Mouse (Mus musculus) mesoderm, embryonic 11.5 days (tissue): ENCODE results near the gene Samd4b.
"Not testable (repeated sequence)": the region's sequence is repeated elsewhere in the genome, so short reads cannot be mapped to it uniquely, and the experiment has no call there.

Experiments
- DNase-seq: peaks from one replicate; pipeline ENCODE4 v3.0.0-alpha.2; 2012; ENCODE audit warnings: low read depth, low spot score

Samd4b gene

DNA sequence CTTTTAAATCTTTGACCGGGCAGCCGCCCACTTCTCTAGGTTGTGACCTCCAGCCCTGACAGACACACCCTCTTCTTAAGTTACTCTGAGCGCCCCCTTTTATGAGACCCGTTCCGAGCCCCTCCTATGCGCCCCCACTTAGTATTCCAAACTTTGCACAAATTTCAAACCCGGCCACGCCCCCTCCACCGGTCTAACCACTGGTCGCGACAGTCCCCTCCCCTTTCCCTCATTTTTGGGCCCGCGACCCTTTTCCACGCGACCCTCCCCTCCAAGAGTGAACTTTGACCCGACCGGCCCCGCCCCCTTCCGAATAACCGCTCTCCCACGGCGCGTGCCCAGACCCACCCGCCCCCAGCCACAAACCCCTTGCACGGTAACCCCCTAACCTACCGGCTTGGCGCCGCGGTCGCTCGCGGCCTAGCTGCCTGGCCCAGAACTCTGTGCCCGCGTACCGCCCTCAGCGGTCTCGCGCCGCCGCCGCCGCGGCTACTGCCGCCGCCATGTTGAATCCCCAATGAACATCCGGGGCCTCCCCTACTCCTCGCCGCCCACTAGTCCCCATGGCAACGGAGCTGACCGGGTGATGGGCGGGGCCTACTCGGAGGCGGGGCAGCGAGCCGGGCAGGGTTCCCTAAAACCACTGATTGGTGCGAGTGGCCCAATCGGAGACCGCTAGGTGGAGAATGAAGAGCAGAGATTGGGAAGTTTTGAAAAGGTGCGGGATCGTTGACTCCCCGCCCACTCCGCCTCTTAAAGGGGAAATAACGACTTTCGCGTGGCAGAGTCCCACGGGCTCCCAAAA, at the start of gene Samd4b, which contains the start of gene Pak4:
TSS of gene Samd4b (minus strand) at position 503 of the 805 bp plus-strand sequence.
TSS of gene Pak4 (minus strand) at position 544 of the 805 bp plus-strand sequence.
- DNase-seq = peak; percentile 98

DNA sequence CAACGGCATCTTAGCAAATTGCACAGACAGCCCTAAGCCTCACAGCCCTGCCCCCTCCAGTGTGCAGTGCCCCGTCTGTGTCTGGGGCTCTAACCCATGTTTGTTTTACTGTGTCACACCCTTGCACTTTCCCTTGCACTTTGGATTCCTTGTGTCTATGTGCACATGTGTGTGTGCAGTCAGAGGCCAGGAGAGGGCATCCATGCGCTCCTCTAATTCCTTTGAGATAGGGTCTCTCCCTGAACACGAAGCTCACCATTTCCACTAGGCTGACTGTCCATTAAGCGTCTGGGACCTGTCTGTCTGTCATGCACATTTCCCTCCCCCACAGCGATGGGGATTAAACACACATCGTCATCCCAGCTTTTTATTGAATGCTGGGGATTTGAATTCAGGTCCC, 49.1 kb upstream of the Samd4b start:
- no peak for DNase-seq

DNA sequence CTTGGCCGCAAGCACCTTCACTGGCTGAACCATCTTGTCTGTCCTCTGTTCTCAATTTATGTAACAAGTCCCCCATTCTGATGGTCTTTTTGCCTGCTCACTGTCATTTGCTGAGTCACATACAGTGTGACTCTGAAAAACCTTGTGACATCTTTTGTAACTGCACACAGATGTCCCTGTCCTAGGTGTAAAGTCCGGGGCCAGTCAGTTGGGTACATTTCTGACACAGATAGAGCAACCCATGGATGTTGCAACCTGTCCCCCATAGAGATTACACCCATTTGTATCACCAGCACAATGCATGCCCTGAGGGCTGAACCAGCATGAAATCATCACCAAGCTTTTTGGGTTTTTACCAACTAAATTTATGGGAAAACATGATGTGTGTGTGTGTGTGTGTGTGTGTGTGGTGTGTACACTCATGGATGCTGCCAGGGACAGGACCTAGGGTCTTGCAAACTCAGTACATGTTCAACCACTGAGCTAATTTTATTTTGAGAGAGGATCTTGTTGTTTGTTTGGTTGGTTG, 48.1 kb upstream of the Samd4b start:
- no peak for DNase-seq

DNA sequence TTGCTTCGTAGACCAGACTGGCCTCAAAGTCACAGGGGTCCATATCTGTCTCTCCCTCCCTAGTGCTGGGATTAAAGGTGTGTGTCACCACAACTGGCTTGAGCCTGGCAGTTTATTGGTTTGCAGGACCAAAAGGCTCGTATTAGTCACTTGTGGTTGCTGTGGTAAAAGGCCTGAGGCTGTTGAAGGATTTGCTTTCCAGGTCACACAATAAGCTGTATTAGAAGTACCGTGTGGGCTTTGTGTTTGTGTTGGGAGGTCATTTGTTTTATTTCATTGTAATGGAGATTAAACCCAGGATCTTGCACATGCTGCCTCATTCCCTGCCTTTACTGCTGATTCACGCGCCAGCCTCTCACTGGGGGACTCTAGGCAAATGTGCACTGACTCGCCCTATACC, 47.4 kb upstream of the Samd4b start:
- DNase-seq = no peak

DNA sequence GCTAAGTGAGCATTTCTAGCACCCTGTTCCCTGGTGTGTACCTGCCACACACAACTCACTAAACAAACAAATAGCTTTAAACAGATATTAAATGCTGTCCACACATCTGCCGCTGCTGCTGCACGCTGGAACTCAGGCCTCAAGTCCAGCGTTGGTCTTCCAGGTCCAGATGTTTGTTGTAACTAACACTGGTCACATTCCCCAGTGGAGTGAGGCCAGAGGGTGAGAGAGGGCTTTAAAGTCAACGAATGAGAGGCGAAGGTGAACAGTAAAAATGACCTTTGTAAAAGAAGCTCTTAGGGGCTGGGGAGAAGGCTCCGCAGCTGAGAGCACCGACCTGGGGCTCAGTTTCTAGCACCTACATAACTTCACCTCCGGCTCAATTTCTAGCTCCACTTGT, 43.6 kb upstream of the Samd4b start:
- DNase-seq = no peak

DNA sequence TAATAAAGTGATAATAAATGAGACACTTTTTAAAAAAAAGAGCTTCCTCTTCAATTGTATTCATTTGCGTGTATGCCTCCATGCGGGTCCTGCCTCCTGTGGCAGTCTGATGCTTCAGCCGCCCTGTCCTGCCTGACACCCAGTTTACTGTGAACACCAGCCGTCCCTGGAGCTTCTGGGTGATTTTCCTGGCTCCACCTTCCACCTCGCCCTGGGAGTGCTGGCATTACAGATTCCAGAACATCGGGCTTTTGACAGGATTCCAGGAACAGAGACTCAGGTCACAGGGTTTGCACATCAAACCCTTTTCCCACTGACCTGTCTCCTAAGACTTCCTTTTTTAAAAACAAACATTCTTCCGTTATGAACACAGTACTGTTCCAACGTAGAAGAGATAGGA, 39.6 kb upstream of the Samd4b start:
- no peak for DNase-seq

DNA sequence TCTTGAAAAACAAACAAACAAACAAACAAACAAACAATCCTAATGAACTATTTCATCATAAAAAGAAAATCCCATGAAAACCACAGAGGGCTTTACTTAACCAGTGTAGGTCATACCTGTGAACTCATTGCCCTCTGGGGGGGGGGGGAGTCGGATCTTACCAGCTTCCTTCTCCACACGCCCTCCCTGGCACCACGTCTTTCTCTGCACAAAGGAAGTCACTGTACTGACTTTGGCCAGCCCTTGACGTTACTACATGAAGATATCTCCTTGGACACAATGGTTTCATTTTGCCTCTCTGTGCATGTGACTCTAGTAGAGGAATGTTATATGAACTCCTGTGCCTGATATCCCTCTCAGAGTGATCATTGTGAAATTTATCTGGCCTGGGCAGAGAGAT, 36.2 kb upstream of the Samd4b start:
- no peak for DNase-seq

DNA sequence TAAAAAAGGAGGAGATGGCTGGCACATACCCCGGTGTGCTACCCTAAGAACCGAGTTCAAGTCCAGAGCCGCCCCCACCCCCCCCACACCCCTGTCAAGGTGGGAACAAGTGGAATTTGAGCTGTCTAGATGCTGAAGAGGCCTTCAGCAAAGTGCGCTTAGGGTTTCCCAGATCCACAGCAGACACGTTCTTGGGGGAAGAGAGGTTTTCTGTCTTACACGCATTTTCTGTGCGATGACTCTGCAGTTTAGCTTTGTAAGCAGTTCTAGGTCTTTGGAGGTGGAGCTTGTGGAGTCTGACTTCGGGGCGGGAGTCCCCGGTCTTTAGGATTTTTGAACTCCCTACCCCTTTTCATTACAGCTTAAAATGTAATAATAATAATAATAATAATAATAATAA, 33.1 kb upstream of the Samd4b start, which contains the start of gene Acp7:
TSS of gene Acp7 (minus strand) at position 260 of the 400 bp plus-strand sequence.
- no peak for DNase-seq

DNA sequence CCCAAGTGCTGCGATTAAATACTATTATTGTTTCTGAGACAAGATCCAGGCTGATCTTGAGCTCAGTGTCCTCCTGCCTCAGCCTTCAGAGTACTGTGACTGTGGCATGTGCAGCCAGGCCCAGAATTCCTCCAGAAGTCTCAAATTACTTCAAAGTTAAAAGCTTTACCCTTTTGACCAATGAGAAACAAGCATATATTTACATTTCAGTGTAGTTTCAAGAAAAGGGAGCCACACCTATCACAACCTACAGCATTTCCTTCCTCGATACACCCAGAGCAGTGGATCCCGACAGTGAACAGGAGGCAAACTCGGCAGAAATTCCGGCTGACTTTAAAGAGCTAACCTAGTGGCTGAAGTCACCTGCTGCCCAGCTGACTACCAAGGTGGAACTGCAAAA, 26.8 kb upstream of the Samd4b start:
- DNase-seq = no peak

DNA sequence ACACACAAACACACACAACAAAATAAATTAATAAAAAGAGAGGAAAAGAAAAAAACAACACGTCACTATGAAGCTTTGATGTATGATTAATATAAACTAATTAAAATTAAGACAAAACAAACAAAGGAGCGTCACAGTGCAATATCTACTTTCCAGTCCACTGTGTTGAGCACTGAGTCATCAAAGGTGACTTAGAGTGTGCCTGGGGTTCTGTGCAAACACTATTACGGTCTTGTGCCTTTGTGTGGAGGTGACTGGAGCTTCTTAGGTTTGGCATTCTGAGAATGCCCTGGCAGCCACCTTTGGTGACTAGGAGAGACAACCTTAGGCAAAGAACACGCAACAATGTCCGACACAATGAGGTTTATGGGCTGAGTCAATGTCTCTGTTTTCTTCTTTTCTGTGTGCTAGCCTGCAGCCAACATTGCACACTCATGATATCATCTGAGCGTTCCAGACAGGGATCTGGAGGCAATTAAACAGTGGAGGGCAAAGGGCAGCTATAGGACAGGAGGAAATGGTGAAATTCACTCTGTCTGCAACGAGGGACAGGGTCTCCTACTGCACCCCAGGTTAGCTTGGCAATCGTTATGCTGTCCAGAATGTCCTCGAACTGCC, 21.3 kb upstream of the Samd4b start:
- DNase-seq = no peak

DNA sequence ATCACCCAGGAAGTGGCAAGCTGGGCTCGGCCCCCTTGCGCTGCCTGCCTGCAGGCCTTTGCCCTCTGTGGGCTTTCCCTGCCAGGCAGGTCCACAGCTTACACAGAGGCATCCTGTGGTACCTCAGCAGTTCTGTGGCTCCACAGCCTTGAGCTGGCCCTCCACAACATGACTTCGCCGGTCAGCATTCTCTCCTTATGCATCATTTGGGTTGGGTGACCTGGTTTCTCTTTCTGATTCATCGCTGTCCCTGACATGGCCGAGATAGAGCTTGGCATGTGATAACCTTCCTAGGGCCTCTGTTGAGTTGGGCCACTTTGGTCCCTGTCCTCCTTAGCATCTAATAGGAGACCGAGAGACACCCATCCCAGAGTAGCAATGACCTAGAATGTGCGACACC, 8.0 kb upstream of the Samd4b start:
- DNase-seq = no peak

DNA sequence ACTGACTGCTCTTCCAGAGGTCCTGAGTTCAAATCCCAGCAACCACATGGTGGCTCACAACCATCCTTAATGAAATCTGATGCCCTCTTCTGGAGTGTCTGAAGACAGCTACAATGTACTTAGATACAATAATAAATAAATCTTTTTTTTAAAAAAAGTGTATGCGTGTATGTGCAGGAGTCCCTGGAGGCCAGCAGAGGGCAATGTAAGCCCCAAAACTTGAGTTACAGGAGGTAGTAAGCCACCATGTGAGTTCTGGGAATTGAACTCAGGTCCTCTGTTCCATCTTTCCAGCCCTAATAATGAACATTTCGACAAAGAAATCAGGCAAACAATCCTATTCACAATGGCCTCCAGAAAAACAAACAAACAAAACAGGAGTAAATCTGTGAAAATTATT, 5.8 kb upstream of the Samd4b start:
- not testable (repeated sequence) for DNase-seq

DNA sequence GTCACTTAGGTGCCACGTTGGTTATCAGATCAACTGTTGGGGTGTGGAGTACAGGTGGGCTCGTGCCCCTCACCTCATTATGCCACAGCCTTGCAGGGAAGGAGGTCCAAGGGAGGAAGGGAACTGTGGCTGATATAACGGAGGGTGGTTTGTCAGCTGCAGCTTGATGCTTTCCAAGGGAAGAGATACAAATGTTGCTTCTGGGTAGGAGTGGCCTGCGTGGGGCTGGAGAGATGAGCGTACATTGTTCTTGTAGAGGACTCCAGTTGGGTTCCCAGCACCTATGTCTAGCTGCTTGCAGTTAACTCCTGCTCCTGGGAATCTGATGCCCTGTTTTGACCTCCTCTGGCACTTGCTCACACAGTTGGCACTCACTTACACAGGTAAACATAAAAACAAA, 5.2 kb upstream of the Samd4b start:
- no peak for DNase-seq

DNA sequence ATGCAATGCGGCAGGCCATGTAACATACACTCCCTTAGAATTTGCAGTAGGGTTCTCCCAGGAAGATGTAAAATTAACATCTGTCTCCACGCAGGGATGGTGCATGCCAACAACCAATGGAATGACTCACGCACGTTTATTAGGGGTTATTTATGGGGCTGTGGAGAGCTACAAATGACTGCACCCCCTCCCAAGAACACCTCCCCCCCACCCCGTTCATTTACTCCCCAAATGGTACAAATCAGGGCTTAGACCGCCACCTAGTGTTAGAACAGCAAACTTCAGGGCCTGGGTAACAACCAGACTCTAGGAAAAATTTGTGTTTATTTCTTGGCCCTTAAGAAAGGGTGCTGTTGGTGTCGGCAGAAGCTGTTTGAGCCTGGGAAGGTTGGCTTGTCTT, 3.7 kb upstream of the Samd4b start:
- peak; percentile 75 for DNase-seq

DNA sequence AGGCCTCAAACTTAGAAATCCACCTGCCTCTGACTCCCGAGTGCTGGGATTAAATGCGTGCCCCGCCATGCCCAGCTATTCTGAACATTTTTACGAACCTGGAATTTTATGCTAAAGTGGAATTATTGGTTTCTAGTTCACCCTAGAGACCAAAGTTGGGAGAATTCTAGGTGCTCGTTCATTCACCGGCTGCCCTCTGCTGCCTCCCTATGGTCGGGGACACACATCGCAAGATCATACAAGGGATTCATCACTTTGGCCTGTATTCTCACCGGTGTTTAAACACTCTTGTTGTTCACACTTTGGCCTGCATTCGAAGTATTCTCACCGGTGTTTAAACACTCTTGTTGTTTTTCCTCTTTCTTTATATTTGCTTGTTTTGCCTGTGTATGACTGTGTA, 3.1 kb upstream of the Samd4b start:
- peak; percentile 69 for DNase-seq

DNA sequence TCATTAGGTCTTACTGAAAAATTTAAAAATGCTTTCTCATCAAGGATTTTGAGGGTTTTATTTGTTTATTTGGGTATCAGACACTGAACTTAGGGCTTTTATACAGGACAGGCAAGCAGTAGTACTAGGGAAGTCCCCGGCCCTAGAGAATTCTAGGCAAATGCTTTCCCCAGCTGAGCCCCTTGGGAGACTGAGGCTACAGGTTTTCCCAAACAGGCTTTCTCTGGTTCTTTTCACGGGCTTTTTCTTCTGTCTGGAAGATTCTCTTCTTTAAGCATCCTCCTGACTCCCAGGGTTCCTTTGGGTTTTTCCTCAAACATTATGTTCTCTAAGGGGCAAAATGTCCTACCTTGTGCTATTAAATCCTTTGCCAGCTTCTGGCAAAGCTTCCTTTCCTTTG, 1.0 kb upstream of the Samd4b start:
- DNase-seq = no peak

DNA sequence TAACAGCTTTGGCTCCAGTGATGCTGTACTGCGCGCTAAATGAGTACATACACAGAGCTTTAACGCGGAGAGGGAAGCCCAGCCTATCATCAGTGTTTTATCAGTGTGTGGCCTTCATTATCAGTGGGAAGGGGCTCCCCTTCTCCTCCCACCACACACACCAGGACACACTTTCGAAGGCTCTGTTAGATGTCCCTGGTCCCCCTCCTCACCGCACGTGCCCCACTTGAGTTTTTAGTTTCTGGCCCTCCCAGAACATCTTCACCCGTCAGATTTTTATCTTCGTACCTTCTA, 720 bp downstream of the Samd4b start:
- DNase-seq = no peak

DNA sequence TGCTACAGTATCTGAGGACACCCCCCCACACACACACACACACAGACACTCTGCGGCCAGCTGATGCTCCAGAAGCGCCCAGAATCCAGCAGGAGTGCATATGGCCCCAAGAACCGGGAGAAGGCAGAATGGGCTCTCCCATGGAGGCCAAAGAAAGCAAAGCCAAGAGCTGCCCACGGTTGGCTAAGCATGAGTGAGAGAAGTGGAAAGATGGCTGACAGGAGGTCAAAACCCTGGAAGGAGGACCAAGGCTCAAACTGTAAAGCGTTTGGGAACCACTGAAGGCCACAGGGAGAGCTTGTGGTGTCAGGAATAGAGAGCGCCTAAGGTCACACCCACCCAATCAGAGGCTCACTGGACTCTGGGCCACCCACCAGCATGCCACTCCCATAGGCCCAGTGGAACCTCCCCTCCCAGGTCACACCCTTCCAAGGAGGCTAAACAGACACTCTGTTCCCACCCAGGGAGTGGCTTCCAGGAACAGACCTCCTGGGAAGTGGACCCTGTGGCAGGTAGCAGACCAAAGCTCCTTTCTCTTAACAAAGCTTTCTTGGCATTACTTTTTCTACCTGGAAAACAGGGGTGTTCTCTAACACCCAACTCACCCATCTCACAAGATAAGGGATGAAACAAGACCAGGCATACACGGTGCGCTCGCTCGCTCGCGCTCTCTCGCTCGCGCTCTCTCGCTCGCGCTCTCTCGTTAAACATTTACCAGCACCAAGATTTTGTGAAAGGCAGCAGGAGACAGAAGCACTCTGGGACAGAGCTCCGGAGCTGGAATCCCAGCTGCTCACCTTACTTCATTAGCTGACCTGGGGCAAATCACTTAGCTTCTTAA, 1.3 kb downstream of the Samd4b start:
- DNase-seq = no peak

DNA sequence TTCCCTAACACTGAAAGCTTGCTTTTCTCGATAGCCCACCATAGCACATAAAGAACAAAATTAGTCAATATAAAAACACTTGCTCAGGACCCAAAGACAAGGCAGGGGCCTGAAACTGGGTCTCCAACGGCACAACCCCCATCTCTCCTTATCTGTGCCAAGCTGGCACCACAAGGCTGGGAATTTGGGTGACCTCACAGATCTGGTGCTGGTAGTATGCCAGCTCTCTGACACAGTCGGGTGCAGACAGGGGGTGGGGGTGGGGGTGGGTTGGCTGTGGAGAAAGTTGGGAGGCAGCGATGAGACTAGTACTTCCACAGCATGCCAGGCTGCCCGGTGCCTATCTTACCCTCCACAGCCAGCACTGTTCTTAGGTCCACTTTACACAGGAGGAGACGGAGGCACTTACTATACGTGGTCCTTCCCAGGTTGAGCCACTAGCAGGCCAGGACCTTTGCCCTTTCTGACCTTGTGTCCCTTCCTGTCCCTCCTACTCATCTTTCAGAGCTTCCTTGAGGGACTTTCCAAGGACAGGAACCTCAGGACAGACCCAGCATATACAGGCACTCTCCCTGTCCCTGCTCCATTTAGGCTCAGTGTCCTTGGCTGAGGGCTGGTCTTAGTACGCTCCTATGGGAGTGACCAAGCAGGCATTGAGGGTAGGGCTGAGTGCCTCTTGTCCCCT, 2.1 kb downstream of the Samd4b start:
- DNase-seq = no peak

DNA sequence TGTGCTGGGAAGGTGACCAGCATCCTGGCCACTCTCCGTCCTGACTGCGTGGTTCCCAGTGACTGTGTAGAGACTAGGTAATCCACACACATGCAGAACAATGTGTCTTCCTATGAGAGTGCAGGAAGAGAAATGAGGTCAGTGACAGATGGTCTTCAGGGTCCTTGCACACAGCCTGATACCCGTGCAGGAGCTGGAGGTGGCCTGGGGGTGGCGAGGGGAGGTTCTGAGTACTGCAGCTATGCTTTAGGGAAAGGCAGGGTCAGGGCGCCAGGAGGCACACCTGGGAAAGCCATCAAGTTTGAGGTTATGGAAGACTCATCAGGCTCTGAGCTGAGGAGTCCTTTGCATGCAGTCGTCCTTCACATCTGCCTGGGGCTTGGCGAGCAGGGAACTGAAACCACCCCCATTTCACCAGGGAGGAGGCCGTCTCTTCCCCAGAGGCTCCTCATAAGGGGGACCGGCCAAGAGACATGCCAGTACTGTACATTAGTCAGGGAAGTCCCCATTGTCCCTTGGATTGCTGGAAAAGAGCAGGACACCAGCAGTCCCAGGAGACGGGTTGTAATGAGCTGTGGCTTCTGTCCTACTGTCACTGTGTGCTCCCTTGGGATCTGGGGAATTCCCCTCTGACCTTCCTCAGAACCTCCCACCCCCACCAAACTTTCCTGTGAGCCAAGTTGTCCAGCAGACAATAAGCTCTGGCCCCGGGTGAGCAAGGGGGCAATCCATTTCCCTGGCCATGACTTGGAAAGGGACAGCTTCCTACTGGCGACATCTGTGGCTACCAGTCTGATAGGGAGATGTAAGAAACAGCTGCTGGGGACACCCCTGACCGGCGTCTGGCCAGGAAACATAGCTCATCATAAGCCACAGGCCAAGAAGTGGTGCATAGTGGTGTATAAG, 4.5 kb downstream of the Samd4b start:
- peak; percentile 68 for DNase-seq

DNA sequence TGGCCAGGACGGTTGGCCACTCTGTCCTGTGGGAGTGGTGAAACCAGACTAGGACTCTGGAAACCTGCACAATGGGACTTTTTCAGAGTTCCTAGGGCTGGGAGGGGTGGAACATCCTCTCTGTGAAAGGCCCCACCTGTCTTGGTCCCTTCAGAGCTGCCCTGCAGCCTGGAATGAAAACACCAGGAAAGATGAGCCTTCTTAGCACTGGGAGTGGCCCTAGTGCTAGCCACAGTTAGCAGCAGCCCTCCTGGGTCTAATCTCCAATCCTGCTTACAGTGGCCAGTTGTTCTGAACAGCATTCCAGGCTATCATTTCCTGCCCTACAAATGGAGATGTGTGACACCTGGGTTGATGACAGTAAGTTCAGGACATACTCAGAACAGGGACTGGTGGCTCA, 6.1 kb downstream of the Samd4b start:
- DNase-seq = no peak
